Mouse (Mus musculus) midbrain, embryonic 14.5 days (tissue): ENCODE measurements around the gene Coasy. TPM values are rescaled to one million over a fixed set of nuclear protein-coding genes. Genes with fewer than 3 reads are reported as not detected.
A peak's percentile ranks its signal among the peaks of the same experiment; 100 is the strongest.

ENCODE experiments used
- ATAC-seq: fragments of 200-750 bp; cut with Nextera tagmentation; 2 replicates; pipeline ENCODE4 v1.8.0; 2017; ENCODE audit warnings: moderate number of reproducible peaks, moderate library complexity; ENCODE audit not compliant: low FRiP score, low TSS enrichment
- DNase-seq: peaks from one replicate; pipeline ENCODE4 v3.0.0-alpha.2; 2015
- H3K27ac ChIP-seq: fragments of 300-500 bp; sonication (generic); replicated peaks from 2 replicates; pipeline ENCODE4 v1.5.1; 2014; ENCODE audit warnings: mild to moderate bottlenecking, low read depth, low read length, moderate library complexity
- H3K27me3 ChIP-seq: fragments of 300-500 bp; sonication (generic); 2 replicates; pipeline ENCODE4 v1.6.1; 2014; ENCODE audit warnings: low read length, control low read depth, mixed read lengths; ENCODE audit not compliant: control insufficient read depth, insufficient read depth
- H3K36me3 ChIP-seq: fragments of 300-500 bp; sonication (generic); 2 replicates; pipeline ENCODE4 v1.6.1; 2014; ENCODE audit warnings: low read length, control low read depth; ENCODE audit not compliant: control insufficient read depth, insufficient read depth
- H3K4me1 ChIP-seq: fragments of 300-500 bp; sonication (generic); 2 replicates; pipeline ENCODE4 v1.6.1; 2014; ENCODE audit warnings: mild to moderate bottlenecking, antibody characterized with exemption, low read length, control low read depth; ENCODE audit not compliant: control insufficient read depth, insufficient read depth
- H3K4me2 ChIP-seq: fragments of 300-500 bp; sonication (generic); 2 replicates; pipeline ENCODE4 v1.6.1; 2014; ENCODE audit warnings: mild to moderate bottlenecking, low read length, moderate library complexity
- H3K4me3 ChIP-seq: fragments of 300-500 bp; sonication (generic); replicated peaks from 2 replicates; pipeline ENCODE4 v1.5.1; 2014; ENCODE audit warnings: low read depth, low read length
- H3K9ac ChIP-seq: fragments of 300-500 bp; sonication (generic); replicated peaks from 2 replicates; pipeline ENCODE4 v1.6.1; 2014; ENCODE audit warnings: mild to moderate bottlenecking, low read length, moderate library complexity
- H3K9me3 ChIP-seq: fragments of 300-500 bp; sonication (generic); 2 replicates; pipeline ENCODE4 v1.6.1; 2016; ENCODE audit warnings: low read length, control low read depth, mixed read lengths; ENCODE audit not compliant: control insufficient read depth
- WGBS: fragments of 180-500 bp; shearing (Covaris S2); extraction: QIAGEN DNeasy Blood & Tissue Kit; methylation state at CpG from one replicate; pipeline ENCODE4 v1.1.7; 2014; 5-methylcytosine and 5-hydroxymethylcytosine counted together
- polyA plus RNA-seq: library from polyadenylated mRNA; unstranded; fragments of >200 nt; fragmentation: Nextera tagmentation; extraction: Ambion mirVana; gene quantifications from 2 replicates; pipeline ENCODE4 v1.2.1, GENCODE M21; 2014

Coasy gene
- polyA plus RNA-seq, 1 experiment from 2014 or later, result 43.6 TPM

- Histone ChIP-seq H3K27ac (no peak overlapping the region), H3K4me1 (no peaks in the 10 kb centered on the region), H3K36me3 (peaks cover 97% of the 10 kb centered on the region), H3K9me3 (no peaks in the 10 kb centered on the region), H3K4me3 (no peak overlapping the region), H3K9ac (no peak overlapping the region), H3K27me3 (no peaks in the 10 kb centered on the region), H3K4me2 (no peak overlapping the region)
- ATAC-seq, result no peak
- WGBS, result 94% methylated on average over 9 of the region's 9 CpGs
- no peak for DNase-seq
Measured at GRCm38 (mm10) chr11:101050359-101050758, 32.0 kb upstream of the Coasy start.

GRCm38 (mm10) chr11:101051051-101051493, 31.3 kb upstream of the Coasy start:
- DNase-seq (no peak), ATAC-seq (no peak)
- H3K27ac ChIP-seq, result no peak overlapping the region
- H3K36me3 ChIP-seq, result peaks cover 97% of the 10 kb centered on the region
- WGBS, result 88% methylated on average over 6 of the region's 6 CpGs
- no peaks in the 10 kb centered on the region for H3K4me1 ChIP-seq
- H3K9ac ChIP-seq, result no peak overlapping the region
- H3K27me3 ChIP-seq, result no peaks in the 10 kb centered on the region
- H3K4me3 ChIP-seq, result no peak overlapping the region
- no peak overlapping the region for H3K4me2 ChIP-seq
- no peaks in the 10 kb centered on the region for H3K9me3 ChIP-seq

- ATAC-seq, result no peak
- WGBS, result 84% methylated on average over 8 of the region's 8 CpGs
- peaks cover 97% of the 10 kb centered on the region for H3K36me3 ChIP-seq
Measured at GRCm38 (mm10) chr11:101051617-101052016, 30.7 kb upstream of the Coasy start.

GRCm38 (mm10) chr11:101052751-101053473, 29.5 kb upstream of the Coasy start:
- WGBS, result 95% methylated on average over 10 of the region's 10 CpGs
- ATAC-seq, result no peak
- Histone ChIP-seq H3K27me3 (no peaks in the 10 kb centered on the region), H3K9me3 (no peaks in the 10 kb centered on the region), H3K4me1 (no peaks in the 10 kb centered on the region), H3K4me2 (no peak overlapping the region), H3K9ac (no peak overlapping the region), H3K27ac (no peak overlapping the region), H3K36me3 (peaks cover 96% of the 10 kb centered on the region), H3K4me3 (no peak overlapping the region)
- no peak for DNase-seq

More at GRCm38 (mm10) chr11:101051617-101052016, 30.7 kb upstream of the Coasy start:
- Histone ChIP-seq H3K9me3 (no peaks in the 10 kb centered on the region), H3K9ac (no peak overlapping the region), H3K4me1 (no peaks in the 10 kb centered on the region), H3K27me3 (no peaks in the 10 kb centered on the region), H3K4me2 (no peak overlapping the region), H3K27ac (no peak overlapping the region), H3K4me3 (no peak overlapping the region)
- DNase-seq, result no peak

GRCm38 (mm10) chr11:101053974-101054373, 28.4 kb upstream of the Coasy start:
- ATAC-seq (no peak), DNase-seq (peak; percentile 16)
- Histone ChIP-seq H3K27ac (no peak overlapping the region), H3K27me3 (no peaks in the 10 kb centered on the region), H3K9ac (no peak overlapping the region), H3K9me3 (no peaks in the 10 kb centered on the region), H3K36me3 (peaks cover 93% of the 10 kb centered on the region), H3K4me2 (no peak overlapping the region), H3K4me1 (no peaks in the 10 kb centered on the region), H3K4me3 (no peak overlapping the region)
- 100% methylated on average over 1 of the region's 1 CpGs for WGBS

- WGBS, result 86% methylated on average over 14 of the region's 14 CpGs
- H3K4me1 ChIP-seq, result no peaks in the 10 kb centered on the region
- H3K4me3 ChIP-seq, result no peak overlapping the region
- H3K36me3 ChIP-seq, result peaks cover 92% of the 10 kb centered on the region
- H3K9me3 ChIP-seq, result no peaks in the 10 kb centered on the region
- no peaks in the 10 kb centered on the region for H3K27me3 ChIP-seq
- H3K9ac ChIP-seq, result no peak overlapping the region
- H3K27ac ChIP-seq, result no peak overlapping the region
- ATAC-seq, result no peak
- DNase-seq, result no peak
- no peak overlapping the region for H3K4me2 ChIP-seq
Measured at GRCm38 (mm10) chr11:101055418-101055817, 26.9 kb upstream of the Coasy start.

GRCm38 (mm10) chr11:101056885-101057284, 25.5 kb upstream of the Coasy start:
- 61% methylated on average over 8 of the region's 8 CpGs for WGBS

GRCm38 (mm10) chr11:101057860-101058259, 24.5 kb upstream of the Coasy start:
- H3K4me3 ChIP-seq, result no peak overlapping the region
- H3K9me3 ChIP-seq, result no peaks in the 10 kb centered on the region
- no peaks in the 10 kb centered on the region for H3K4me1 ChIP-seq
- no peak for ATAC-seq
- H3K27me3 ChIP-seq, result no peaks in the 10 kb centered on the region
- DNase-seq, result peak; percentile 89
- 31% methylated on average over 5 of the region's 5 CpGs for WGBS
- H3K9ac ChIP-seq, result no peak overlapping the region
- H3K4me2 ChIP-seq, result no peak overlapping the region
- H3K36me3 ChIP-seq, result peaks cover 85% of the 10 kb centered on the region
- H3K27ac ChIP-seq, result no peak overlapping the region

More at GRCm38 (mm10) chr11:101056885-101057284, 25.5 kb upstream of the Coasy start:
- no peak overlapping the region for H3K4me3 ChIP-seq
- no peaks in the 10 kb centered on the region for H3K4me1 ChIP-seq
- peaks cover 85% of the 10 kb centered on the region for H3K36me3 ChIP-seq
- H3K27ac ChIP-seq, result no peak overlapping the region
- H3K27me3 ChIP-seq, result no peaks in the 10 kb centered on the region
- H3K9me3 ChIP-seq, result no peaks in the 10 kb centered on the region
- DNase-seq, result no peak
- ATAC-seq, result no peak
- H3K4me2 ChIP-seq, result no peak overlapping the region
- H3K9ac ChIP-seq, result no peak overlapping the region

GRCm38 (mm10) chr11:101058726-101059125, 23.6 kb upstream of the Coasy start:
- Histone ChIP-seq H3K9me3 (no peaks in the 10 kb centered on the region), H3K27me3 (no peaks in the 10 kb centered on the region), H3K36me3 (peaks cover 86% of the 10 kb centered on the region), H3K9ac (no peak overlapping the region), H3K4me3 (no peak overlapping the region), H3K4me1 (no peaks in the 10 kb centered on the region), H3K27ac (0 out of 2 replicates have a peak overlapping the region, but pooled peaks have one; percentile 8), H3K4me2 (no peak overlapping the region)
- ATAC-seq (no peak), DNase-seq (no peak)
- WGBS, result 78% methylated on average over 5 of the region's 5 CpGs
